Mouse (Mus musculus): ENCODE measurements around the gene Rilp. TPM values are rescaled to one million over a fixed set of nuclear protein-coding genes. Genes with fewer than 3 reads are reported as not detected.

Rilp gene
- under 1 TPM; 0.27 to 0.49 TPM for total RNA-seq (2023)

GRCm38 (mm10) chr11:75509741-75510626 is at the start of gene Rilp:
Gene Rilp (plus strand): TSS chr11:75510094.

GRCm38 (mm10) chr11:75460844-75461742 is 48.8 kb upstream of the Rilp start, which contains the start of gene Tlcd2:
Gene Tlcd2 (plus strand): TSS chr11:75461715.

GRCm38 (mm10) chr11:75486601-75487285 is 23.2 kb upstream of the Rilp start, which contains the start of gene Prpf8:
Gene Prpf8 (plus strand): TSS chr11:75486816.

GRCm38 (mm10) chr11:75513336-75513735 is 3.4 kb downstream of the Rilp start, which contains the start of gene Scarf1:
Gene Scarf1 (plus strand): TSS chr11:75513540.

GRCm38 (mm10) chr11:75531469-75532242 is 21.8 kb downstream of the Rilp start, which contains the start of gene Slc43a2:
Gene Slc43a2 (plus strand): TSS chr11:75531694.

Other genes with a start within 250 kb of the Rilp start
- gene Rpa1, start 161.8 kb upstream of the Rilp start, total RNA-seq (2023), result 10 to 100 TPM; 62.8 to 68.2 TPM
- 1 to 10 TPM; 2.8 to 5.0 TPM for gene Smyd4, start 161.7 kb upstream of the Rilp start, total RNA-seq (2023)
- gene Serpinf1, start 87.4 kb upstream of the Rilp start, total RNA-seq (2023), result 10 to 100 TPM; 15.6 to 17.8 TPM
- gene Serpinf2, start 70.5 kb upstream of the Rilp start, total RNA-seq (2023), result under 1 TPM; 0.16 to 0.18 TPM
- gene Wdr81, start 55.4 kb upstream of the Rilp start, total RNA-seq (2023), result 10 to 100 TPM; 24.7 to 27.7 TPM
- gene Tlcd2, start 48.4 kb upstream of the Rilp start, total RNA-seq (2023), result 1 to 10 TPM; 4.1 to 4.8 TPM
- gene Prpf8, start 23.3 kb upstream of the Rilp start, total RNA-seq (2023), result 100 to 1,000 TPM; 101 to 114 TPM
- gene Scarf1, start 3.4 kb downstream of the Rilp start, total RNA-seq (2023), result 1 to 10 TPM; 1.1 to 1.8 TPM
- 10 to 100 TPM; 61.0 to 72.2 TPM for gene Slc43a2, start 21.6 kb downstream of the Rilp start, total RNA-seq (2023)
- gene Pitpna, start 78.0 kb downstream of the Rilp start, total RNA-seq (2023), result 100 to 1,000 TPM; 209 to 245 TPM
- 10 to 100 TPM; 92.0 to 92.2 TPM for gene Inpp5k, start 120.9 kb downstream of the Rilp start, total RNA-seq (2023)
- gene Myo1c, start 140.4 kb downstream of the Rilp start, total RNA-seq (2023), result 10 to 100 TPM; 48.8 to 72.1 TPM
- 10 to 100 TPM; 57.5 to 59.7 TPM for gene Crk, start 169.2 kb downstream of the Rilp start, total RNA-seq (2023)
- 100 to 1,000 TPM; 188 to 231 TPM for gene Ywhae, start 222.8 kb downstream of the Rilp start, total RNA-seq (2023)

Measured in neutrophil, adult 59 days (primary cell).